Mouse (Mus musculus) neural tube, embryonic 11.5 days (tissue): ENCODE data around the gene Ccdc6. TPM values are rescaled to one million over a fixed set of nuclear protein-coding genes. Genes with fewer than 3 reads are reported as not detected.

Experiments used
- ATAC-seq: fragments of 200-750 bp; cut with Nextera tagmentation; 2 replicates; pipeline ENCODE4 v1.8.0; 2017; ENCODE audit warnings: moderate number of reproducible peaks, mild to moderate bottlenecking, moderate TSS enrichment, moderate library complexity; ENCODE audit not compliant: insufficient read depth, low FRiP score, low TSS enrichment
- DNase-seq: peaks from one replicate; pipeline ENCODE4 v3.0.0-alpha.2; 2015; ENCODE audit warnings: low spot score
- H3K27ac ChIP-seq: fragments of 300-500 bp; sonication (generic); 2 replicates; pipeline ENCODE4 v1.5.1; 2014; ENCODE audit warnings: low read depth, mild to moderate bottlenecking, low read length
- H3K27me3 ChIP-seq: fragments of 300-500 bp; sonication (generic); 2 replicates; pipeline ENCODE4 v1.6.1; 2014; ENCODE audit warnings: mild to moderate bottlenecking, low read length, mixed read lengths; ENCODE audit not compliant: control insufficient read depth, insufficient read depth
- H3K36me3 ChIP-seq: fragments of 300-500 bp; sonication (generic); 2 replicates; pipeline ENCODE4 v1.6.1; 2014; ENCODE audit warnings: mild to moderate bottlenecking, low read length, moderate library complexity, mixed read lengths; ENCODE audit not compliant: control insufficient read depth, insufficient read depth
- H3K4me1 ChIP-seq: fragments of 300-500 bp; sonication (generic); 2 replicates; pipeline ENCODE4 v1.6.1; 2014; ENCODE audit warnings: low read length, mixed read lengths; ENCODE audit not compliant: control insufficient read depth, insufficient read depth
- H3K4me2 ChIP-seq: fragments of 300-500 bp; sonication (generic); 2 replicates; pipeline ENCODE4 v1.6.1; 2014; ENCODE audit warnings: low read depth, mild to moderate bottlenecking, moderate library complexity
- H3K4me3 ChIP-seq: fragments of 300-500 bp; sonication (generic); 2 replicates; pipeline ENCODE4 v1.5.1; 2014; ENCODE audit warnings: low read depth, low read length
- H3K9ac ChIP-seq: fragments of 300-500 bp; sonication (generic); 2 replicates; pipeline ENCODE4 v1.6.1; 2014; ENCODE audit warnings: mild to moderate bottlenecking, low read length
- H3K9me3 ChIP-seq: fragments of 300-500 bp; sonication (generic); 2 replicates; pipeline ENCODE4 v1.6.1; 2016; ENCODE audit warnings: low read length; ENCODE audit not compliant: control insufficient read depth
- WGBS: fragments of 180-500 bp; shearing (Covaris S2); extraction: QIAGEN DNeasy Blood & Tissue Kit; methylation state at CpG from one replicate; pipeline ENCODE4 v1.1.7; 2014; 5-methylcytosine and 5-hydroxymethylcytosine counted together
- polyA plus RNA-seq: library from polyadenylated mRNA; unstranded; fragments of >200 nt; fragmentation: Nextera tagmentation; extraction: Ambion mirVana; gene quantifications from 2 replicates; pipeline ENCODE4 v1.2.1, GENCODE M21; 2014

Ccdc6 gene
- polyA plus RNA-seq, 1 experiment from 2014 or later: 21.6 TPM

GRCm38 (mm10) chr10:70066497-70067168 is 30.3 kb upstream of the Ccdc6 start:
- Histone ChIP-seq H3K4me1 (no peaks in the 10 kb centered on the region), H3K9me3 (no peaks in the 10 kb centered on the region), H3K36me3 (no peaks in the 10 kb centered on the region), H3K27me3 (no peaks in the 10 kb centered on the region), H3K4me2 (no peak overlapping the region), H3K9ac (no peak overlapping the region), H3K27ac (no peak overlapping the region), H3K4me3 (no peak overlapping the region)
- ATAC-seq (no peak), DNase-seq (no peak)
- WGBS: 54% methylated on average over 8 of the region's 8 CpGs

- Histone ChIP-seq H3K36me3 (no peaks in the 10 kb centered on the region), H3K9me3 (no peaks in the 10 kb centered on the region), H3K27me3 (no peaks in the 10 kb centered on the region), H3K4me1 (no peaks in the 10 kb centered on the region), H3K4me2 (no peak overlapping the region), H3K4me3 (no peak overlapping the region), H3K27ac (no peak overlapping the region), H3K9ac (no peak overlapping the region)
- ATAC-seq (no peak), DNase-seq (no peak)
- WGBS: 75% methylated on average over 6 of the region's 6 CpGs
Measured at GRCm38 (mm10) chr10:70067169-70068115, 29.5 kb upstream of the Ccdc6 start.

- no peaks in the 10 kb centered on the region for H3K36me3 ChIP-seq
- WGBS: 61% methylated on average over 6 of the region's 6 CpGs
- ATAC-seq: no peak
- H3K27ac ChIP-seq: no peak overlapping the region
- no peaks in the 10 kb centered on the region for H3K9me3 ChIP-seq
- H3K27me3 ChIP-seq: no peaks in the 10 kb centered on the region
- H3K4me3 ChIP-seq: no peak overlapping the region
- no peak for DNase-seq
- no peak overlapping the region for H3K9ac ChIP-seq
- no peak overlapping the region for H3K4me2 ChIP-seq
- H3K4me1 ChIP-seq: no peaks in the 10 kb centered on the region
Measured at GRCm38 (mm10) chr10:70069321-70069720, 27.6 kb upstream of the Ccdc6 start.

- no peak overlapping the region for H3K4me3 ChIP-seq
- no peaks in the 10 kb centered on the region for H3K4me1 ChIP-seq
- no peaks in the 10 kb centered on the region for H3K9me3 ChIP-seq
- DNase-seq: no peak
- no peak overlapping the region for H3K9ac ChIP-seq
- H3K36me3 ChIP-seq: no peaks in the 10 kb centered on the region
- no peak overlapping the region for H3K27ac ChIP-seq
- no peak for ATAC-seq
- H3K4me2 ChIP-seq: no peak overlapping the region
- H3K27me3 ChIP-seq: no peaks in the 10 kb centered on the region
- 87% methylated on average over 4 of the region's 4 CpGs for WGBS
Measured at GRCm38 (mm10) chr10:70071334-70071733, 25.6 kb upstream of the Ccdc6 start.

- Histone ChIP-seq H3K4me3 (no peak overlapping the region), H3K27ac (no peak overlapping the region), H3K9me3 (no peaks in the 10 kb centered on the region), H3K9ac (no peak overlapping the region), H3K4me1 (no peaks in the 10 kb centered on the region), H3K27me3 (no peaks in the 10 kb centered on the region), H3K4me2 (no peak overlapping the region), H3K36me3 (no peaks in the 10 kb centered on the region)
- 75% methylated on average over 4 of the region's 4 CpGs for WGBS
- ATAC-seq (no peak), DNase-seq (no peak)
Measured at GRCm38 (mm10) chr10:70077452-70077851, 19.5 kb upstream of the Ccdc6 start.

GRCm38 (mm10) chr10:70080908-70081307 is 16.0 kb upstream of the Ccdc6 start:
- no peaks in the 10 kb centered on the region for H3K27me3 ChIP-seq
- no peak overlapping the region for H3K9ac ChIP-seq

GRCm38 (mm10) chr10:70081564-70082175 is 15.3 kb upstream of the Ccdc6 start:
- ATAC-seq (no peak), DNase-seq (peak; percentile 29)
- no peaks in the 10 kb centered on the region for H3K27me3 ChIP-seq
- no peak overlapping the region for H3K27ac ChIP-seq
- H3K4me3 ChIP-seq: no peak overlapping the region
- no peaks in the 10 kb centered on the region for H3K36me3 ChIP-seq
- H3K4me2 ChIP-seq: no peak overlapping the region
- no peak overlapping the region for H3K9ac ChIP-seq
- no peaks in the 10 kb centered on the region for H3K9me3 ChIP-seq
- no peaks in the 10 kb centered on the region for H3K4me1 ChIP-seq
- WGBS: 58% methylated on average over 19 of the region's 19 CpGs

More at GRCm38 (mm10) chr10:70080908-70081307, 16.0 kb upstream of the Ccdc6 start:
- H3K4me2 ChIP-seq: no peak overlapping the region
- H3K27ac ChIP-seq: no peak overlapping the region
- H3K9me3 ChIP-seq: no peaks in the 10 kb centered on the region
- DNase-seq: no peak
- WGBS: 67% methylated on average over 8 of the region's 8 CpGs
- ATAC-seq: no peak
- H3K36me3 ChIP-seq: no peaks in the 10 kb centered on the region
- H3K4me1 ChIP-seq: no peaks in the 10 kb centered on the region
- no peak overlapping the region for H3K4me3 ChIP-seq

- H3K4me1 ChIP-seq: no peaks in the 10 kb centered on the region
- no peaks in the 10 kb centered on the region; the same call in 1 of the 2 replicates for H3K9me3 ChIP-seq
- DNase-seq (no peak), ATAC-seq (no peak)
- no peaks in the 10 kb centered on the region for H3K36me3 ChIP-seq
- no peaks in the 10 kb centered on the region for H3K27me3 ChIP-seq
- WGBS: 86% methylated on average over 5 of the region's 5 CpGs
- H3K4me3 ChIP-seq: no peak overlapping the region
- no peak overlapping the region for H3K27ac ChIP-seq
- no peak overlapping the region for H3K4me2 ChIP-seq
- H3K9ac ChIP-seq: no peak overlapping the region
Measured at GRCm38 (mm10) chr10:70083241-70083640, 13.7 kb upstream of the Ccdc6 start.
